Mouse (Mus musculus) hindbrain, embryonic 13.5 days (tissue): ENCODE results near the gene Creld2. TPM values are rescaled to one million over a fixed set of nuclear protein-coding genes. Genes with fewer than 3 reads are reported as not detected.

Experiments used
- ATAC-seq: fragments of 200-750 bp; cut with Nextera tagmentation; 2 replicates; pipeline ENCODE4 v1.8.0; 2017; ENCODE audit warnings: moderate TSS enrichment; ENCODE audit not compliant: low FRiP score
- H3K27ac ChIP-seq: fragments of 300-500 bp; sonication (generic); 2 replicates; pipeline ENCODE4 v1.5.1; 2015; ENCODE audit warnings: inconsistent platforms, mild to moderate bottlenecking, moderate library complexity
- H3K27me3 ChIP-seq: fragments of 300-500 bp; sonication (generic); 2 replicates; pipeline ENCODE4 v1.6.1; 2015; ENCODE audit warnings: mild to moderate bottlenecking, inconsistent platforms
- H3K36me3 ChIP-seq: fragments of 300-500 bp; sonication (generic); 2 replicates; pipeline ENCODE4 v1.6.1; 2015; ENCODE audit warnings: mild to moderate bottlenecking, inconsistent platforms
- H3K4me1 ChIP-seq: fragments of 300-500 bp; sonication (generic); replicated peaks from 2 replicates; pipeline ENCODE4 v1.6.1; 2015; ENCODE audit warnings: inconsistent platforms
- H3K4me2 ChIP-seq: fragments of 300-500 bp; sonication (generic); 2 replicates; pipeline ENCODE4 v1.6.1; 2015; ENCODE audit warnings: inconsistent platforms, mild to moderate bottlenecking, moderate library complexity
- H3K4me3 ChIP-seq: fragments of 300-500 bp; sonication (generic); 2 replicates; pipeline ENCODE4 v1.5.1; 2015; ENCODE audit warnings: mild to moderate bottlenecking, inconsistent platforms
- H3K9ac ChIP-seq: fragments of 300-500 bp; sonication (generic); 2 replicates; pipeline ENCODE4 v1.6.1; 2015; ENCODE audit warnings: mild to moderate bottlenecking, inconsistent platforms
- H3K9me3 ChIP-seq: fragments of 300-500 bp; sonication (generic); 2 replicates; pipeline ENCODE4 v1.6.1; 2016; ENCODE audit warnings: inconsistent platforms
- WGBS: fragments of 180-500 bp; shearing (Covaris S2); methylation state at CpG from one replicate; pipeline ENCODE4 v1.1.7; 2015; 5-methylcytosine and 5-hydroxymethylcytosine counted together
- polyA plus RNA-seq: library from polyadenylated mRNA; unstranded; fragments of >200 nt; fragmentation: Nextera tagmentation; extraction: Ambion mirVana; gene quantifications from 2 replicates; pipeline ENCODE4 v1.2.1, GENCODE M21; 2015

The Creld2 gene
- polyA plus RNA-seq, 1 experiment from 2014 or later: 60.0 TPM

GRCm38 (mm10) chr15:88814411-88815047 is 4.9 kb upstream of the Creld2 start:
- WGBS: 98% methylated on average over 11 of the region's 11 CpGs
- Histone ChIP-seq H3K4me1 (peaks cover 11% of the 10 kb centered on the region), H3K36me3 (peaks cover 58% of the 10 kb centered on the region), H3K4me3 (no peak overlapping the region), H3K27ac (no peak overlapping the region), H3K9me3 (no peaks in the 10 kb centered on the region), H3K4me2 (no peak overlapping the region), H3K9ac (no peak overlapping the region), H3K27me3 (no peaks in the 10 kb centered on the region)
- ATAC-seq: no peak

GRCm38 (mm10) chr15:88815196-88815700 is 4.2 kb upstream of the Creld2 start:
- Histone ChIP-seq H3K4me3 (no peak overlapping the region), H3K27me3 (no peaks in the 10 kb centered on the region), H3K36me3 (peaks cover 53% of the 10 kb centered on the region), H3K4me1 (peaks cover 13% of the 10 kb centered on the region), H3K9ac (no peak overlapping the region), H3K4me2 (no peak overlapping the region), H3K9me3 (no peaks in the 10 kb centered on the region), H3K27ac (no peak overlapping the region)
- 88% methylated on average over 6 of the region's 6 CpGs for WGBS
- ATAC-seq: no peak

DNA sequence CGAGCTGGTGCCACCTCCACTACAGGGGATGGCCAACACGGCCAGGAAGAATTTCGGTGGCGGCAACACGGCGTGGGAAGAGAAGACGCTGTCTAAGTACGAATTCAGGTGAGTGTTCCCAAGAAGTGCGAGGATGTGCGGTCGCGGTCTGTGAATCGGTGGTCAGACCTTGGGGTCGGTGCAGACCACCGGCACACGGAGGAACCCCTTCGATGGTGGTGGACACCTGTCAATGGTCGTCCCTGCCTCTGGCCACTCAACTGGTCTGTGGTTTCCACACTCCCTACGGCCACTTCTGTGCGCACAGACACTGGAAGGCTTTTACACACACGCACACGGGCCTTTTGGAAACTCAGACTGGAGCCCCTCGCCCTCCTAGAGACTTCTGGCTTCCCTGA is 459 bp downstream of the Creld2 start:
- Histone ChIP-seq H3K4me3 (peak overlapping the region; percentile 86), H3K9ac (peak overlapping the region; percentile 87), H3K27me3 (no peaks in the 10 kb centered on the region), H3K4me1 (peaks cover 27% of the 10 kb centered on the region), H3K4me2 (peak overlapping the region; percentile 74), H3K27ac (peak overlapping the region; percentile 78), H3K36me3 (peaks cover 45% of the 10 kb centered on the region), H3K9me3 (no peaks in the 10 kb centered on the region)
- WGBS: under 1% methylated on average over 23 of the region's 23 CpGs
- peak; percentile 1; the same call in 1 of the 2 replicates for ATAC-seq

DNA sequence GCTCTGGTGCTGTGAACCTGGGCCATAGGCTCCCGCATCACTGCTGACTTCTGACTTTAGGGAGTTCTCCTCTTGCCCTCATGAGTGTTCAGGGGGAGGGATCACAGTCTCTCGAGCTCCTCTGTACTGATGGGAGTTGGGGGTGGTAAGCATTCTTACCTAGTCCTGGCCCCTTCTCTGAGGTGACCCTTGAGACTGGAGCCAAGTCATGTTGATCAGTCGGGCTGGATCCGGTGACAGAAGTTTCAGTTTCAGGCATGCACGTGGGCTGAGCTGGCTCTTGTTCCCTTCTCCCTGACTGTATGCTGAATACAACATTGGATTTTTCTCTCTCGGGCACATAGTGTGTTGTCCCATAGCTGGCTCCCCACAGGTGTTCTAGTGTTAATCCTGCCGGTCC is 2.0 kb downstream of the Creld2 start:
- 89% methylated on average over 7 of the region's 7 CpGs for WGBS
- H3K4me3 ChIP-seq: no peak overlapping the region
- H3K4me1 ChIP-seq: peaks cover 27% of the 10 kb centered on the region
- H3K9ac ChIP-seq: peak overlapping the region; percentile 31; the same call in 1 of the 2 replicates
- H3K9me3 ChIP-seq: no peaks in the 10 kb centered on the region
- no peak overlapping the region for H3K27ac ChIP-seq
- ATAC-seq: no peak
- peaks cover 47% of the 10 kb centered on the region for H3K36me3 ChIP-seq
- no peaks in the 10 kb centered on the region for H3K27me3 ChIP-seq
- no peak overlapping the region for H3K4me2 ChIP-seq

DNA sequence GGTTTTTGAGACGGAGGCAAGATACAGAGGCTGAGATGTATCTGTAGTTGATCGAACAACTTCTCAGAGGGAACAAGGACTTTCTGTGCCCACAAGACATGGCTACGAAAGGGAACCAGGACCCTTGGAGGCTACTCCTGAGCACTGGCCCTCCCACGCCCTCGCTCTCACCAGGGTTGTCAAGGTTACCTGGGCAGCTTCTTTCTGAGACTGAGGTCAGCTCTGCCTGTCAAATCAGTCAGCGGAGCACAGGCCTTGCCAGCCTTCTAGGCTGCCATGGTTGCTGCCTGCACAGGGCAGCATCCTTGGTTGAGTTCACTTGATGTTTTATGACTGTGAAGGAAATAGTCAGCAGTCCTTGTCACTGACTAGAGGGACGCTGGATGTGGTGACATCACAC is 3.1 kb downstream of the Creld2 start:
- 95% methylated on average over 7 of the region's 7 CpGs for WGBS
- Histone ChIP-seq H3K4me1 (peaks cover 27% of the 10 kb centered on the region), H3K4me2 (no peak overlapping the region), H3K27ac (no peak overlapping the region), H3K4me3 (no peak overlapping the region), H3K9me3 (no peaks in the 10 kb centered on the region), H3K36me3 (peaks cover 54% of the 10 kb centered on the region), H3K9ac (0 out of 2 replicates have a peak overlapping the region, but pooled peaks have one; percentile 6), H3K27me3 (no peaks in the 10 kb centered on the region)
- no peak for ATAC-seq

DNA sequence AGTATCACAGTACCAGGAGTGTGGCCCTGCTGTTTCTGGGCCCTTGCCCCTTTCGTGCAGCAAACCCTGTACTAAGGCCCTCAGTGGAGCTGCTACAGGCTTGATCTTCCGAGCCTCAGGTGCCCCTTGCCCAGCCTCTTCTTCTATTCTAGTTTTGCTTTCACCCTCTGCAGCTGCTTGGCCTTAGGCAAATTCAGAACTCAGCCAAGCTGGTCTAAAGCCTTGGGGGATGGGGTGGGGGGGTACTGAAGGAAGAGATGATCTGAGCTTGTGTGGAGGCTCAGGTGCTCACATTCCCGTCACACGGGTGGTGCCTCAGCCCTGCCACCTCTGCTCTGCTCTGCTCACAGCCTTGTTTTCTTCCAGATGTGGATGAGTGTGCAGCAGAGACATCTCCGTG is 3.9 kb downstream of the Creld2 start:
- no peak overlapping the region for H3K9ac ChIP-seq
- H3K27me3 ChIP-seq: no peaks in the 10 kb centered on the region
- H3K9me3 ChIP-seq: no peaks in the 10 kb centered on the region
- H3K4me3 ChIP-seq: no peak overlapping the region
- H3K4me1 ChIP-seq: peaks cover 21% of the 10 kb centered on the region
- no peak overlapping the region for H3K4me2 ChIP-seq
- no peak for ATAC-seq
- H3K36me3 ChIP-seq: peaks cover 54% of the 10 kb centered on the region
- WGBS: 95% methylated on average over 5 of the region's 5 CpGs
- no peak overlapping the region for H3K27ac ChIP-seq

DNA sequence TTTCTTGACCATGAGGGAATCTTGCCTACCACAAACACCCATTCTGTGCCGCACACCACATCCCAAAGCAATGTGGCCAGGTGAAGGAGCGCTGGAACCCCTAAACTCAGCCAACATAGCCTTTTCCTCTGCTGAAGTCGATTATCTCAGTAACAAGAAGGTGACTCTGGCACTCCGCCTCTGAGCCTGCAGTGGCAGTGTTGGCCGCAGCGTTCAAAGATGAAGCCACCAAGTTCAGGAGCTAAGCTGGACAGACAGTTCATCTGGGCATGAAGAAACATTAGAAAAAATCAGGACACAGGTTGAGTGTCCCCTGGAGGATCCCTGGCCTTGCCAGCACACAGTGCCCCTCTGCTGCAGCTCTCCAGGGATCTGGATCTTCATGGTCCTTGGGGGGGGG is 8.0 kb downstream of the Creld2 start:
- H3K36me3 ChIP-seq: peaks cover 46% of the 10 kb centered on the region
- no peak for ATAC-seq
- WGBS: 93% methylated on average over 6 of the region's 6 CpGs
- peaks cover 10% of the 10 kb centered on the region for H3K4me1 ChIP-seq
- H3K9ac ChIP-seq: no peak overlapping the region
- H3K4me2 ChIP-seq: no peak overlapping the region
- H3K27ac ChIP-seq: no peak overlapping the region
- no peak overlapping the region for H3K4me3 ChIP-seq
- no peaks in the 10 kb centered on the region for H3K9me3 ChIP-seq
- no peaks in the 10 kb centered on the region for H3K27me3 ChIP-seq

DNA sequence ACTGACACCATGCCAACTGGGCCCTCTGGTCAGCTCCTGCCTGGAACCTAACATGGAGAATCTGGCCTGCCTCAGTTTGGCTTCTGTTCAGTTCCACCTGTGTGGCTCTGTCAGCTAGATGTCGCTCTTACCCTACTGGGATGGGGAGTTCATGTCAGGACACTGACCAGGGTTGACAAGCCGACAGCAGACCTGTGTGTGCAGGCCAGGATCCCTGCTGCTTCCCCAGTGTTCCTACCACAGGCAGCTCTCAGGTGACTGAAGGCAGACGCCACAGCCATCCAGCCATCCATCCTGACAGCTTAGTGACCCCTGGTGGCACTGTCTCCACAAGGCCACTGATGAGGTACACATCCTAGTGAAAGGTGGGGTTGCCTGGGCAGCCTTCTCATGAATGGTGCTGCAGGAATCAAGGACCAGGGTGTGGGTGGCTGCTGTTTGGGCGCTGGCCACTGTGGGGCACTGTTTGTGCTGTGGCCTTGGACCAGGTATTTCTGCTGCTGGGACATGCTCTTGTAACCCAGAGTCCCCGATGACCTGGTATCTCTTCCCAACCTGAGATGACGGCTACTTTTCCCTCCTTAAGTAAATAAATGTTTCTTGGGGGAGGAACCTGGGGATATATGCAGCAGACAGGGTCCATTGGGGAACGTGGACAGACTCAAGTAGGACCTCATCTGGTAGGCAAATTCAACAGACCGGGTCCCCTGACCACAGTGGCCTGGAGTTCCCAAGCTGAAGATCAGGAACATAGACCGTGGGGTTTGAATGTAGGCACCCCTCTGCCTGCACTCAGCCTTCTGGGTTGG is 8.7 kb downstream of the Creld2 start:
- H3K4me2 ChIP-seq: no peak overlapping the region
- H3K9me3 ChIP-seq: no peaks in the 10 kb centered on the region
- peaks cover 10% of the 10 kb centered on the region for H3K4me1 ChIP-seq
- no peaks in the 10 kb centered on the region for H3K27me3 ChIP-seq
- H3K9ac ChIP-seq: no peak overlapping the region
- no peak overlapping the region for H3K4me3 ChIP-seq
- peak; percentile 52; the same call in 1 of the 2 replicates for ATAC-seq
- WGBS: 30% methylated on average over 9 of the region's 9 CpGs
- H3K27ac ChIP-seq: no peak overlapping the region
- H3K36me3 ChIP-seq: peaks cover 39% of the 10 kb centered on the region

- H3K9ac ChIP-seq: no peak overlapping the region
- H3K27me3 ChIP-seq: no peaks in the 10 kb centered on the region
- H3K9me3 ChIP-seq: no peaks in the 10 kb centered on the region
- no peak overlapping the region for H3K27ac ChIP-seq
- H3K4me2 ChIP-seq: no peak overlapping the region
- peak; percentile 92 for ATAC-seq
- H3K4me3 ChIP-seq: no peak overlapping the region
- peaks cover 10% of the 10 kb centered on the region for H3K4me1 ChIP-seq
- peaks cover 31% of the 10 kb centered on the region for H3K36me3 ChIP-seq
- 55% methylated on average over 17 of the region's 17 CpGs for whole genome bisulfite sequencing
These were observed 9.6 kb downstream of the Creld2 start for GRCm38 (mm10) chr15:88828800-88829705.

DNA sequence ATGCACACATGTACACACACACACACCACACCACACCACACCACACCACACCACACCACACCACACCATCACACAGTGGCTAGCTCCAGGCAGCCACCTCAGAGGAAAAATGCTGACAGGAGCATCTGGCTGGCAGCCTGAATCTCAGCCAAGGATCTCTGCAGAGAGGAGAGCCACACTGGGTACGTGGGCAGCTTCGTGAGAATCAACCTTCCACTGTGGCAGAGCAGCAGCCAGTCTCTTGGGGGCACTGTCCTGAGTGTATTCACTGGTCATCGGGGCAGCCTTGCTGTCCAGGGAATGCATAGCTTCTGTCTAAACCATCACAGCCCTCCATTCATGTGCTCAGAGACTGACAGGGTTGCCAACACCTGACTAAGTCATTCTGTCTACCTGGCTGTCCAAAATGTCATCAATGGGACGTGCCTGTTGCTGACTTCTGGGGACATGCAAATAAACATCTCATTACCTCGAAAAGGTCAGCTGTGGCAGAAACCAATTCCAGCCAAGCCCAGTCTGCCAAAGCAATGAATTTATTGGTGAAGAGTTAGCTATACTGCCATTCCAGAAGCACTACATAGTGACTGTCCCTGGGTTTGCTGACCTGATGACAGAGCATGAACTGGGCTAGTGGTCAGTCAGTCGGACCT is 10.5 kb downstream of the Creld2 start:
- no peaks in the 10 kb centered on the region for H3K27me3 ChIP-seq
- ATAC-seq: no peak

DNA sequence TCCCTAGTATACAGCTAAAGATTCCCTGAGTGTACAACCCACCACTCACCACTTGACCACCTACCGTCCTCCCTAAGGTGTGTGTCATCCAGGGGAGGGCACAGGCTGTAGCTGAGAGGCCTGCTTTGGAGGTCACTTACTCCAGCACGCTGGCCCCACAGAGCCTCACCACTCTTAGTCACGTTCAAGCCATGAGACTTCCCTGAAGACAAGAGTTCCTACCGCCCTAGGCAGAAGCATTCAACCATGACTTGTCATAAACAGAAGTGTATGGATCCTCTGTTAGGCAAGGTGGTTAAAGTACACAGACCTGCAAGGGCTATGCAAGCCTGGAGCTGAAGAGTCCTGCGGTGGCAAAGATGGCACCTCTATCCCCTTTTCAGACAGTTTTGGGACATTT is 11.2 kb downstream of the Creld2 start:
- no peak overlapping the region for H3K9ac ChIP-seq
- ATAC-seq: no peak
- no peaks in the 10 kb centered on the region for H3K9me3 ChIP-seq
- H3K27me3 ChIP-seq: no peaks in the 10 kb centered on the region
- H3K4me1 ChIP-seq: peaks cover 10% of the 10 kb centered on the region
- 84% methylated on average over 5 of the region's 5 CpGs for WGBS
- H3K27ac ChIP-seq: no peak overlapping the region
- no peak overlapping the region for H3K4me3 ChIP-seq
- peaks cover 14% of the 10 kb centered on the region for H3K36me3 ChIP-seq
- H3K4me2 ChIP-seq: no peak overlapping the region

More for the DNA sequence above, 10.5 kb downstream of the Creld2 start:
- Histone ChIP-seq H3K4me1 (peaks cover 10% of the 10 kb centered on the region), H3K27ac (no peak overlapping the region), H3K36me3 (peaks cover 22% of the 10 kb centered on the region), H3K9me3 (no peaks in the 10 kb centered on the region), H3K4me3 (no peak overlapping the region), H3K9ac (no peak overlapping the region), H3K4me2 (no peak overlapping the region)
- WGBS: 81% methylated on average over 6 of the region's 6 CpGs
